Mouse (Mus musculus) ES-E14 (cell line): ENCODE measurements around the gene Mtmr4. TPM values are rescaled to one million over a fixed set of nuclear protein-coding genes. Genes with fewer than 3 reads are reported as not detected.

Experiments
- DNase-seq: peaks from one replicate; pipeline ENCODE4 v3.0.0-alpha.2; 2013; ENCODE audit warnings: low read depth, low spot score
- H3K27ac ChIP-seq: 2 replicates; pipeline ENCODE4 v1.5.1; 2012; ENCODE audit warnings: low read depth, mild to moderate bottlenecking, low read length, moderate library complexity, mixed read lengths; ENCODE audit not compliant: poor library complexity, insufficient read depth, severe bottlenecking
- H3K36me3 ChIP-seq: 2 replicates; pipeline ENCODE4 v1.6.1; 2012; ENCODE audit warnings: mild to moderate bottlenecking, low read length, moderate library complexity, mixed read lengths; ENCODE audit not compliant: control insufficient read depth, poor library complexity, insufficient read depth, severe bottlenecking
- H3K4me1 ChIP-seq, 2 experiments: fragments of 150-350 bp in 1 of 2; sonication (generic) in 1 of 2; 2 replicates each; pipeline ENCODE4 v1.6.1; 2012; ENCODE audit warnings: low read length in 2 of 2, mild to moderate bottlenecking in 1 of 2, mixed read lengths in 1 of 2; ENCODE audit not compliant: control insufficient read depth in 2 of 2, insufficient read depth in 2 of 2, poor library complexity in 1 of 2
- H3K4me3 ChIP-seq, 2 experiments: fragments of 150-350 bp in 1 of 2; sonication (generic) in 1 of 2; 2 replicates each; pipeline ENCODE4 v1.5.1; 2012; ENCODE audit warnings: low read length in 2 of 2, low read depth in 1 of 2, mild to moderate bottlenecking in 1 of 2, mixed read lengths in 1 of 2; ENCODE audit not compliant: insufficient read depth in 1 of 2, poor library complexity in 1 of 2, severe bottlenecking in 1 of 2
- H3K9ac ChIP-seq: 2 replicates; pipeline ENCODE4 v1.6.1; 2012; ENCODE audit warnings: low read depth, mild to moderate bottlenecking, low read length, mixed read lengths; ENCODE audit not compliant: poor library complexity, insufficient read depth, severe bottlenecking
- H3K9me3 ChIP-seq: fragments of 150-350 bp; sonication (generic); 2 replicates; pipeline ENCODE4 v1.6.1; 2012; ENCODE audit warnings: low read depth, mild to moderate bottlenecking, low read length; ENCODE audit not compliant: control insufficient read depth, insufficient read depth
- CHD2 ChIP-seq: IDR thresholded peaks from 2 replicates; pipeline ENCODE4 v1.6.1; 2014; ENCODE audit warnings: mild to moderate bottlenecking, low read depth, low read length, inconsistent platforms
- HCFC1 ChIP-seq: IDR thresholded peaks from 2 replicates; pipeline ENCODE4 v1.6.1; 2012; ENCODE audit warnings: low read length, inconsistent platforms, borderline replicate concordance; ENCODE audit not compliant: insufficient read depth
- MAFK ChIP-seq: IDR thresholded peaks from 2 replicates; pipeline ENCODE4 v1.6.1; 2014; ENCODE audit warnings: mild to moderate bottlenecking, low read depth, low read length, inconsistent platforms; ENCODE audit not compliant: insufficient read depth
- ZC3H11A ChIP-seq: IDR thresholded peaks from 2 replicates; pipeline ENCODE4 v1.6.1; 2012; ENCODE audit warnings: low read depth, mild to moderate bottlenecking, inconsistent platforms, low read length, borderline replicate concordance
- ZNF384 ChIP-seq: IDR thresholded peaks from 2 replicates; pipeline ENCODE4 v1.6.1; 2012; ENCODE audit warnings: low read depth, low read length, inconsistent platforms
- in situ Hi-C, 2 experiments: fragments of 600-800 bp; cut with MboI; formaldehyde crosslinking; loops; one replicate each; pipeline ENCODE4 v1.15.1; 2025; ENCODE audit warnings: low sequenced_read_pairs in 2 of 2, inconsistent platforms in 1 of 2; ENCODE audit not compliant: unreplicated experiment in 2 of 2
- total RNA-seq: library from RNA; depleted of rRNA; stranded (reverse); fragments of 300-350 nt; gene quantifications from 2 replicates; pipeline ENCODE4 v1.2.3, GENCODE M21; 2012

The Mtmr4 gene
- total RNA-seq, 1 experiment, result 27.7 TPM

GRCm38 (mm10) chr11:87570743-87571142 lies 21.2 kb upstream of the Mtmr4 start:
- Histone ChIP-seq H3K4me1 (peaks cover 5 to 8% of the 10 kb centered on the region in 2 experiments; a peak in 3 of 4 replicates), H3K4me3 (no peak overlapping the region), H3K9ac (no peak overlapping the region), H3K27ac (no peak overlapping the region), H3K36me3 (no peaks in the 10 kb centered on the region), H3K9me3 (no peaks in the 10 kb centered on the region)
- no peak for TF ChIP-seq ZNF384
- TF ChIP-seq ZC3H11A, result no peak
- no peak for TF ChIP-seq HCFC1
- TF ChIP-seq MAFK, result no peak
- no peak for TF ChIP-seq CHD2
- no peak for DNase-seq
- in situ Hi-C loops, result no loop called here

DNA sequence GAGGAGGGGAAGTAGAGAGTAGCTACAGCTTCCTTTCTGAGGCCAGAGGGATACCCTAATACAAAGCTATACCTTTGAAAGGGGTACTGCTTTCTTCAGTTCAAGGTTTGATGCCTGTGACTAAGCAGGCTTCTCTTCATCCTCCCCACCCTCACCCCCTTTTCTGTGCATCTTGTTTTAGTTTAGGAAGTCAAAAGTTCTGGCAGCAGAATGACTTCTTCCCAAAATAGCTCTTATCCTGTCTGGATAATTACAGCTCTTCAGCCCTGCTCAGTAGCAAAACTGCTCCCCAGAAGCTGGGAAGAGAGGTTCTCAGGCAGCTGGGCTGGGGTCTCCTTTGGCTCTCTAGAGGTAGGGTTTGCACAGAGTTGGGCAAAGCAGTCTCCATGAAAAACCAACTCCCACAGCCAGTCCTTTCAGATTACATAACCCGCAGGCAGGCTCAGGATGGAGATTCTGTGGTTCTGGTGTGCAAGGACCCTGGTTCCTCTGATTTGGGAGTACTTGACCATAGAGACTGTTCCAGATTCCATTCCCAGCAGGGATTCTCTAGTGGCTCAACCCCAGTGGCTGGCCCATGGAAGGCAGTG lies 20.5 kb upstream of the Mtmr4 start:
- in situ Hi-C loops, result no loop called here
- no peak for DNase-seq
- H3K4me1 ChIP-seq, result peaks cover 5 to 8% of the 10 kb centered on the region in 2 experiments; a peak in 3 of 4 replicates
- no peak overlapping the region for H3K4me3 ChIP-seq
- H3K9ac ChIP-seq, result no peak overlapping the region
- no peaks in the 10 kb centered on the region for H3K9me3 ChIP-seq
- no peak overlapping the region for H3K27ac ChIP-seq
- H3K36me3 ChIP-seq, result no peaks in the 10 kb centered on the region
- no peak for TF ChIP-seq MAFK
- no peak for TF ChIP-seq ZNF384
- no peak for TF ChIP-seq HCFC1
- TF ChIP-seq CHD2, result no peak
- TF ChIP-seq ZC3H11A, result no peak

GRCm38 (mm10) chr11:87573751-87574150 lies 18.2 kb upstream of the Mtmr4 start:
- DNase-seq, result no peak
- Histone ChIP-seq H3K9ac (no peak overlapping the region), H3K36me3 (no peaks in the 10 kb centered on the region), H3K4me1 (peaks cover 5 to 14% of the 10 kb centered on the region in 2 experiments; a peak in 3 of 4 replicates), H3K9me3 (no peaks in the 10 kb centered on the region), H3K27ac (no peak overlapping the region), H3K4me3 (no peak overlapping the region)
- in situ Hi-C loops, result no loop called here
- TF ChIP-seq HCFC1, result no peak
- TF ChIP-seq MAFK, result no peak
- no peak for TF ChIP-seq CHD2
- no peak for TF ChIP-seq ZNF384
- no peak for TF ChIP-seq ZC3H11A

GRCm38 (mm10) chr11:87574520-87575180 lies 17.3 kb upstream of the Mtmr4 start:
- Histone ChIP-seq H3K4me3 (no peak overlapping the region), H3K9ac (no peak overlapping the region), H3K36me3 (no peaks in the 10 kb centered on the region), H3K4me1 (peaks cover 7 to 18% of the 10 kb centered on the region in 2 experiments; a peak in 3 of 4 replicates), H3K27ac (no peak overlapping the region), H3K9me3 (no peaks in the 10 kb centered on the region)
- in situ Hi-C loops, result no loop called here
- TF ChIP-seq ZC3H11A, result no peak
- no peak for TF ChIP-seq CHD2
- TF ChIP-seq MAFK, result no peak
- TF ChIP-seq HCFC1, result no peak
- no peak for TF ChIP-seq ZNF384
- no peak for DNase-seq
